Mouse (Mus musculus) myocyte (in vitro differentiated cells): ENCODE data around the gene Itsn1.

Experiments
- E2F4 ChIP-seq: IDR thresholded peaks from one replicate; pipeline ENCODE4 v1.6.1; 2011; ENCODE audit warnings: mild to moderate bottlenecking, control low read depth, moderate library complexity; ENCODE audit not compliant: insufficient read depth
- POLR2A ChIP-seq: IDR thresholded peaks from one replicate; pipeline ENCODE4 v1.6.1; 2011; ENCODE audit warnings: low read depth, mild to moderate bottlenecking, control low read depth, moderate library complexity; ENCODE audit not compliant: insufficient read length

GRCm38 (mm10) chr16:91873695-91874094 is 144.6 kb downstream of the Itsn1 start:
- TF ChIP-seq POLR2A (no peak), E2F4 (no peak)
